1 mouse cellular context compared by ENCODE assay signal in genomic region chr9:57537728-57538181, GRCm38 (mm10).
TF ChIP-seq lines count a peak whose summit lies in the region.

No protein-coding gene starts in this region.

TF ChIP-seq in CH12.LX, 34 proteins besides CTCF, POLR2A, EP300 and RAD21 (continued from another document):
- no peak for TF ChIP-seq ZMIZ1 (IDR thresholded peaks at IDR 0.05; ENCODE audit: low read depth, low read length)
- TF ChIP-seq CHD1 (IDR thresholded peaks at IDR 0.05; ENCODE audit: low read depth, low read length), result no peak
- TF ChIP-seq MYC (IDR thresholded peaks at IDR 0.05; ENCODE audit: low read depth, low read length), result 0 out of 2 replicates have a peak, but pooled peaks have one; percentile 1
- TF ChIP-seq NELFE (IDR thresholded peaks at IDR 0.05; ENCODE audit: low read depth, low read length), result no peak
- TF ChIP-seq JUND (conservative IDR thresholded peaks at IDR 0.05; ENCODE audit: low read depth, low read length), result no peak
- TF ChIP-seq JUN (IDR thresholded peaks at IDR 0.05; ENCODE audit: insufficient read depth, low read depth, low read length), result no peak
- TF ChIP-seq MXI1 (IDR thresholded peaks at IDR 0.05; ENCODE audit: low read depth, low read length), result peak; percentile 73; the same call in 1 of the 2 replicates
- 0 out of 2 replicates have a peak, but pooled peaks have one; percentile 10 for TF ChIP-seq SIN3A (IDR thresholded peaks at IDR 0.05; ENCODE audit: low read length)
- TF ChIP-seq E2F4 (IDR thresholded peaks at IDR 0.05; ENCODE audit: insufficient replicate concordance, low read depth, low read length), result no peak
- no peak for TF ChIP-seq CHD2 (IDR thresholded peaks at IDR 0.05; ENCODE audit: low read length)
- TF ChIP-seq ELF1 (IDR thresholded peaks at IDR 0.05; ENCODE audit: low read depth, low read length), result no peak; the same call in 1 of the 2 replicates
- TF ChIP-seq MAX (IDR thresholded peaks at IDR 0.05; ENCODE audit: low read length), result 0 out of 2 replicates have a peak, but pooled peaks have one; percentile 7
TF ChIP-seq in CH12.LX: peak in this region for 5.
